Mouse (Mus musculus) ES-Bruce4 (cell line): ENCODE measurements at regions not wholly inside any gene's neighbourhood (a gene's known extent, or its start where the extent isn't known, plus 50 kb on each side); places are given as distances from the start of the nearest gene placed in this dataset.

Source experiments
- EP300 ChIP-seq: IDR thresholded peaks from 2 replicates; pipeline ENCODE4 v1.6.1; 2011; ENCODE audit warnings: low read depth, low read length; ENCODE audit not compliant: insufficient read depth
- POLR2A ChIP-seq: IDR thresholded peaks from one replicate; pipeline ENCODE4 v1.8.1; 2011; ENCODE audit warnings: low read length; ENCODE audit not compliant: insufficient read depth

DNA sequence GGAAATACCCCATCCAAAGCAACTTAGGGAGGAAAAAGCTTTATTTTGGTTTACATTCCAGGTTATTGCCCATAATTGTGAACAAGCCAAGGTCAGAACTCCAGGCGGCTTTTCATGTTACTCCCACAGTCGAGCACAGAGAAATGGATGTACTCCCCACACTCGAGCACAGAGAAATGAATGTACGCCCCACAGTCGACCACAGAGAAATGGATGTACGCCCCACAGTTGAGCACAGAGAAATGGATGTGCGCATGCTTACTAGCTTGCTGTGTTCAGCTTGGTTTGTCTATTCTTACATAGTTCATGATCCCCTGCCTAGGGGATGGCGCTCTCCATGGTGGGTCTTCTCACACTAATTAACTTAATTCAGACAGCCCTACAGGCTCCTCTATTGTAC, 219.2 kb downstream of the Hhipl2 start:
- TF ChIP-seq POLR2A (no peak), EP300 (no peak)
